Mouse (Mus musculus): ENCODE measurements around the gene AW822073.

DNA sequence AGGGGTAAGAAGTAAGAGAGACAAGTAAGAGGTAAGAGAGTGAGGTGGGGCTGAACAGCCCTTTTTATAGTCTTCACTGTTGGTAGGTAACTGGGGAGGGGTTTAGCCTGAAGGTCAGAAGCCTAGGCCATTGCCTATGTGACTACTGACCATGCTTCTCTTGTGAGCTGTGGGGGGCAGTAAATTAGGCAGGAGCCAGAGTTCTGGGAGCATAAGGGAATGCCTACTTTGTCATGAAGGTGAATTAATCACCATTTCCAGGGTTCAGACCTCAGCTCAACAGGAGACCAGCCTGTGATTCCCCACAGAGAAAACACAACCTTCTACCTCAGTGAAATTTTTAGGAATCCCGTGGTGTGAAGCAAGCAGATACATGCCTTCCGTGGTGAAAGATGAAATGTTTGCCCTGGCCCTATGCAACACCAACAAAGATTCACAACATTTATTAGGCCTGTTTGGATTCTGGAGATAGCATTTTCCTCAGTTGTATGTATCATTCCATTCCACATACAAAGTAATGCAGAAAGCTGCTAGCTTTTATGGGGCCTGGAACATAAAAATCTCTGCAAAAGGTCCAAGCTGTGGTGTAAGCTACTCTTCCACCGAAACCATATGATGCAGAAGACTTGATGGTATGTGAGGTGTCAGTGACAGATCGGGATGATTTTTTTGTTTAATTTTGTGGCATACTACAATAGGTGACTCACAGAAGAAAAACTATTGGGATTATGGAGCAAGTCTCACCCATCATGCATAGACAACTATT, 17.9 kb downstream of the AW822073 start:
- no peak for TF ChIP-seq CTCF (IDR thresholded peaks at IDR 0.05; ENCODE audit: insufficient read depth, low read depth, low read length)
- no peak for TF ChIP-seq POLR2A (IDR thresholded peaks at IDR 0.05; ENCODE audit: insufficient read depth, low read depth, low read length)

All from olfactory bulb, adult 2 months (tissue).